Mouse (Mus musculus) CD4-positive naive resting alpha-beta T cell, adult 57 days (primary cell): ENCODE data around the gene Ppp1r8. TPM values are rescaled to one million over a fixed set of nuclear protein-coding genes. Genes with fewer than 3 reads are reported as not detected.

Source experiments
- total RNA-seq: library from RNA; stranded (reverse); gene quantifications from one replicate; pipeline ENCODE4 v1.2.4, GENCODE M21; 2023

Gene Ppp1r8
- total RNA-seq, result 43.5 TPM

DNA sequence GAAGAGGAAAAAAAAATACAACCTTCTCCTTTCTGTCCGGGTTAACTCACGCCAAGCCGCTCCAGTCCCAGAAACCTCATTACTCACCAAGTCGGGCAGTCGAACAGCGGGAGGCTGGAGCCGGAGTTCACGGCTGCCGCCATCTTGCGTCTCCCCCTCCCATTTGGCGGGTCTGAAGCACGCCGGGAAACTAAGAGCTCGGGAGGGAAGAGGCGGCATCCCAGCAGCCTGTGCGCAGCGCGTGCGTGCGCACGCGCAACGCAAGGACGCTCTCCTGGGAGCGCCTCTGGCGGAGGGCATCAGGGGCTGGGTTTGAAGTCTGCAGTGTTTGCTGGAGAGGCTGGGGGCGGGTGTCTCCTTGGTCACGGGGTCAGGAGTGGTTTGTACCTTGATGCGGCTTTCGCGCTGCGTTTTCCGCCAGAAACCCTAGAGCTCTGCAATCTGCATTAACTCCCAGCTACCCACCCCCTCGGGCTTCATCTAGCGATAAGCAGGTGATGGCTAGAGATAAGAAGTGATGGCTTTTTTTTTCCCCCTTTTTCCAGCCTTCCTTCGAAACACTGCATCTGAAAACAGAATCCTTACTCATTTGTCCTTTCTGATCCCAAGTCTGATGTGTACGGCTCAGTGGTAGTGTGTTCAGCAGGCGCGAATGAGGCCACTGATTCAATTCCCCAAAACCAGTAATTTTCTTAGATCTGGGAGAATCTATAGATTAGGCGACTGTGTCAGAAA lies at the start of gene Ppp1r8:
TSS of gene Ppp1r8 (minus strand) at position 200 of the 735 bp plus-strand sequence.

DNA sequence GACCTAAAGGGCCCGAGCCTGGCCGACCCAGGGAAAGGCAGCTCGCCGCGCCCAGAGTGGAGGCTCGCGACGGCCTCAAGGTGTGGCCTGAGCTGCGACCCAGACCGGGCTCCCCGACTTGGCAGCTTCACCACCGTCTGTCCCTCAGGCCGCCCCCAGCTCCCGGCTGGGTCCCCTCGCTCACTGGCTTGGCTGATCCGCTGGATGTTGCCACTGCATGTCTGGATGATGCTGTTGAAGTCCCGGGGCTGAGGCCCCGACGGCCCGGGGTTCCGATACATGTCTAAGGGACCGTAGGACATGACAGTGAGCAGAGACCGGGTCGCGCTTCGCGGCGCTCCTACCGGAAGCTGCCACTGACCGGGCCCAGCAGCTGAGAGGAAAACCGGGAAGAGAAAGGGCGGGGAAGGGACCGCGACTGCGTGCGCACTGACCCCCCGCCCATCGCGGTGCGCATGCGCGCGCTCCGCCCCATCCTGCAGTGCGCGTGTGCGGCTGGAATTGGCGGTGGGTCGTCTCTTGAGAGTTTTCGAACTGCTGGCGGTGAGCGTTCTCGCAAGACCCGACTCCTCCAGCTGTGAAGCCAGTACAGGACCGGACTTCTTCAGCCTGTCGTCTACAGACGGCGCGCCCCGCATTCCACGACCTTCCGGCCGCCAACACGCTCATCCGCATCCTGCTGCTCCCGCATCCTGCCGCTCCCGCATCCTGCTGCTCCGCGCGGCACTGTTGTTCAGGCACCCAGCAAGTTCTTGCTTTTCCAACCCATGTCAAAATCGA lies 41.3 kb upstream of the Ppp1r8 start, which contains the start of gene Stx12:
TSS of gene Stx12 (minus strand) at position 446 of the 780 bp plus-strand sequence.

DNA sequence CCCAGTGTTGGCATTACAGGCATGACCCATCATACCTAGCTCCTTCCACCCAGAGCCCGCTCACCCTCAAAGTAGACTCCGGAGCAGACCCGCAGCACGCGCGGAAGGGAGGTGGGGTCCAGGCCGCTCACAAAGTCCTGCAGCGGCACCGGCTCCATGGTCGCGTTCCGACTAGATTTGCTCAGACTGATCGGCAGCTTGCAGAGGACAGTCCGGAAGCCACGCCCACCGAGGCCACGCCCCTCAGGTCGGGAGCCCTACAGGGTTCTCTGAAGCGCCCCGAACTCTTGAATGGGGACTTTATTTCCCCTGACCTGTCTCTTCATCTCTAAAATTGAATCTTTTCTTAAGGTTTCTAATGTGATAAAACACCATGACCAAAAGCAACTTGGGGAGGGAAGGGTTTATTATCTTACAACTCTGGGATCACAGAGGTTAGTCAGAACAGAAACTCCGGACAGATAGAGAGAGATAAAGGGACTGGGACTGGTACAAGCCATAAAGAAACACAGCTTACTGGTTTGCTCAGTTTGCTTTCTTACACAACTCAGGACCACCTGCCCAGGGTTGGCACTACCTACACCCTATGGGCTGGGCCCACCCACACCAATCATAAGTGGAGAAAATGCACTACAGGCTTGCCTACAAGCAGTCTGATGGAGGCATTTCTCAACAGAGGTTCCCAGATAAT lies 46.6 kb downstream of the Ppp1r8 start, which contains the start of gene Themis2:
TSS of gene Themis2 (minus strand) at position 192 of the 691 bp plus-strand sequence.

Other genes with a start within 250 kb of the Ppp1r8 start
- 51.1 TPM for gene Eya3, start 204.2 kb downstream of the Ppp1r8 start, total RNA-seq
- 2.2 TPM for gene Xkr8, start 110.6 kb downstream of the Ppp1r8 start, total RNA-seq
- 0.30 TPM for gene Smpdl3b, start 85.9 kb downstream of the Ppp1r8 start, total RNA-seq
- 47.9 TPM for gene Rpa2, start 74.8 kb downstream of the Ppp1r8 start, total RNA-seq
- gene Themis2, start 46.8 kb downstream of the Ppp1r8 start, total RNA-seq, result 7.3 TPM
- gene Stx12, start 41.3 kb upstream of the Ppp1r8 start, total RNA-seq, result 15.0 TPM
- 36.9 TPM for gene Fam76a, start 79.4 kb upstream of the Ppp1r8 start, total RNA-seq
- gene Fgr, start 130.9 kb upstream of the Ppp1r8 start, total RNA-seq, result 4.3 TPM
- 63.1 TPM for gene Ahdc1, start 168.1 kb upstream of the Ppp1r8 start, total RNA-seq